Mouse (Mus musculus) activated CD4-positive, CD25-positive, alpha-beta regulatory T cell, adult 9 weeks (primary cell): ENCODE results near the gene Riox1. TPM values are rescaled to one million over a fixed set of nuclear protein-coding genes. Genes with fewer than 3 reads are reported as not detected.

ENCODE experiments used
- polyA plus RNA-seq: library from polyadenylated mRNA; unstranded; fragments of 100-300 nt; shearing (Covaris generic); gene quantifications from one replicate; pipeline ENCODE4 v1.2.1, GENCODE M21; 2017

Gene Riox1
- 2.0 TPM for polyA plus RNA-seq

GRCm38 (mm10) chr12:83950493-83950839 lies at the start of gene Riox1:
TSS of gene Riox1 (plus strand) at chr12:83950608.

DNA sequence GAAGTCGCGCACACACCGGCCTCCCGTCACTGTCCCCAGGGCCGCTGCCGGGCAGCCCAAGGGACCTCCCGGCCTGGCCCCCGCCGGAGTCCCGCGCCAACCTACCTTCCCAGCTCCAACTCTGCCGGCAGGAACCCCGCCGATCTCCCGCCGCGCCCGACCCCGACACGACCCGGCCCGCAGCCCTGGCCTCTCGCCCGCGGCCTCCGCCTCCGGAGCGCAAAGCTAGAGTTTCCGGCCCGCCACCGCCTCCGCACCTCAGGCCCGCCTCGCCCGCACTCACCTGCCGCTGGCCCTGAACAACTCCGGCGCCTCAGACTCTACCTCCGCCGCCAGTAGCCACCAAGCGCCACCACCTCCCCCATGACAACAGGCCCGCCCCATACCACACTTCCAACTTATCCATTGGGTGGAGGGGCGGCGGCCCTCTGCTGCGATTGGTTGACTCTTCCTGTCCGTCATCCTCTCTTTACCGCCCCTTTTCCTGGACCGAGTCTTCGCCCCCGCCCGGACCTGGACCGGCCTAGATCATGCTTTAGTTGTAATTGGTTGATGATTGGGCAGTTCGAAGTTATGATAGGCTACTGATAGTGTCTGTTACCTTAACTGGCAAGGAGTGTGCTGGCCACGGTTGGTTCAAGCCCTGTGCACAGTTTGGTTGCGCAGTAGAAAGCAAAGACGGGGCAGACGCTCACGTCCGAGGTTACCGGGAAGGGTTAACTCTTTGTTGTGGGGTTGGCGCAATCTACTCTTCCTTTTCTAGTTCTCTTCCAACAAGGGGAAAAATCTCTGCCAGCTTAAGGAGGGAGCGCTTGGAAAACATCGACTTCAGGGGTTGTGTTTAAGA lies 28.6 kb upstream of the Riox1 start, which contains the start of gene Numb:
Gene Numb (minus strand): TSS at position 400 of the 847 bp plus-strand sequence.

GRCm38 (mm10) chr12:83984752-83985151 lies 34.3 kb downstream of the Riox1 start, which contains the start of gene Heatr4:
TSS of gene Heatr4 (minus strand) at chr12:83984852.

GRCm38 (mm10) chr12:83987583-83988441 lies 37.4 kb downstream of the Riox1 start, which contains the start of gene Acot2:
TSS of gene Acot2 (plus strand) at chr12:83987861.

Other genes with a start within 250 kb of the Riox1 start
- gene Papln, start 187.0 kb upstream of the Riox1 start, polyA plus RNA-seq, result not detected
- 41.6 TPM for gene Numb, start 28.7 kb upstream of the Riox1 start, polyA plus RNA-seq
- not detected for gene Heatr4, start 34.2 kb downstream of the Riox1 start, polyA plus RNA-seq
- gene Acot2, start 37.3 kb downstream of the Riox1 start, polyA plus RNA-seq, result 1.5 TPM
- not detected for gene Acot1, start 58.9 kb downstream of the Riox1 start, polyA plus RNA-seq
- not detected for gene Acot4, start 87.8 kb downstream of the Riox1 start, polyA plus RNA-seq
- gene Gm49366, start 88.3 kb downstream of the Riox1 start, polyA plus RNA-seq, result not detected
- not detected for gene Acot3, start 101.5 kb downstream of the Riox1 start, polyA plus RNA-seq
- not detected for gene Acot5, start 118.7 kb downstream of the Riox1 start, polyA plus RNA-seq
- 0.75 TPM for gene Acot6, start 150.0 kb downstream of the Riox1 start, polyA plus RNA-seq
- 0.86 TPM for gene Dnal1, start 163.8 kb downstream of the Riox1 start, polyA plus RNA-seq
- gene Pnma1, start 197.9 kb downstream of the Riox1 start, polyA plus RNA-seq, result not detected